ENCODE assay signal across 24 mouse cellular contexts in genomic region chr7:131551931-131552741, GRCm38 (mm10). TPM values are rescaled to one million over a fixed set of nuclear protein-coding genes. Genes with fewer than 3 reads are reported as not detected.
DNase-seq lines count a peak whose midpoint lies in the region; ATAC-seq and TF ChIP-seq lines count a peak whose summit lies in the region.
"Had no signal": no experiment of that assay in that cellular context is flagged by ENCODE, and none has a peak within 500 bp of the region (broad histone marks: within the 10 kb centered on the region; RNA-seq: fewer than 3 reads in every experiment).

No protein-coding gene starts in this region.

- DNase-seq in hindbrain, embryonic 14.5 days (ENCODE audit: low spot score) = no peak
- peak; percentile 10 to 23 for DNase-seq in B cell, adult 2 months
- peak; percentile 22 for DNase-seq in induced T-regulatory cell, adult 2 months (ENCODE audit: low read depth)
- no peak for DNase-seq in kidney, adult 8-10 months
- DNase-seq in cerebellum, adult 9-11 months = no peak
- no peak for DNase-seq in layer of hippocampus, postnatal 25 days (ENCODE audit: extremely low spot score in 1 of 2, low spot score in 1 of 2)
- DNase-seq: cerebellum, adult 11-12 months; gastrocnemius, postnatal 25 days; heart, postnatal 14 days; kidney, adult 11 months; lung, postnatal 10 days; thymus, postnatal 14 days had no signal

- no peaks in the 10 kb centered on the region for H3K9me3 ChIP-seq in hindbrain, embryonic 15.5 days
- H3K9me3 ChIP-seq in hindbrain, embryonic 14.5 days (ENCODE audit: control insufficient read depth, low read length) = no peaks in the 10 kb centered on the region
- no peaks in the 10 kb centered on the region for H3K9me3 ChIP-seq in E14TG2a.4 (ENCODE audit: low read length)
- H3K9me3 ChIP-seq: heart, embryonic 10.5 days; limb, embryonic 13.5 days; liver, embryonic 15.5 days; midbrain, embryonic 12.5 days; neural tube, embryonic 13.5 days had no signal

- H3K4me2 ChIP-seq in hindbrain, embryonic 15.5 days = peak overlapping the region; percentile 22; the same call in 1 of the 2 replicates
- no peak overlapping the region for H3K4me2 ChIP-seq in hindbrain, embryonic 14.5 days (replicated peaks)
- H3K4me2 ChIP-seq: limb, embryonic 13.5 days; liver, embryonic 15.5 days; midbrain, embryonic 12.5 days; neural tube, embryonic 13.5 days had no signal

- H3K36me3 ChIP-seq in hindbrain, embryonic 15.5 days = no peaks in the 10 kb centered on the region
- no peaks in the 10 kb centered on the region for H3K36me3 ChIP-seq in hindbrain, embryonic 14.5 days (replicated peaks; ENCODE audit: control insufficient read depth, insufficient read depth)
- H3K36me3 ChIP-seq in E14TG2a.4 (ENCODE audit: insufficient read depth, low read length) = no peaks in the 10 kb centered on the region
- H3K36me3 ChIP-seq: heart, embryonic 10.5 days; limb, embryonic 13.5 days; liver, embryonic 15.5 days; midbrain, embryonic 12.5 days; neural tube, embryonic 13.5 days had no signal

- H3K27ac ChIP-seq in hindbrain, embryonic 15.5 days (replicated peaks) = no peak overlapping the region
- no peak overlapping the region for H3K27ac ChIP-seq in hindbrain, embryonic 14.5 days
- H3K27ac ChIP-seq: heart, embryonic 10.5 days; limb, embryonic 13.5 days; liver, embryonic 15.5 days; midbrain, embryonic 12.5 days; neural tube, embryonic 13.5 days had no signal

- no peak overlapping the region for H3K4me3 ChIP-seq in hindbrain, embryonic 15.5 days
- no peak overlapping the region for H3K4me3 ChIP-seq in hindbrain, embryonic 14.5 days (replicated peaks; ENCODE audit: low read length)
- H3K4me3 ChIP-seq in E14TG2a.4 (replicated peaks; ENCODE audit: low read length) = peak overlapping the region; percentile 46
- H3K4me3 ChIP-seq: heart, embryonic 10.5 days; limb, embryonic 13.5 days; liver, embryonic 15.5 days; midbrain, embryonic 12.5 days; neural tube, embryonic 13.5 days had no signal

- peaks cover 86% of the 10 kb centered on the region for H3K27me3 ChIP-seq in hindbrain, embryonic 15.5 days
- peaks cover 96% of the 10 kb centered on the region for H3K27me3 ChIP-seq in hindbrain, embryonic 14.5 days (ENCODE audit: control insufficient read depth, insufficient read depth, low read length)
- peaks cover 98% of the 10 kb centered on the region for H3K27me3 ChIP-seq in E14TG2a.4 (ENCODE audit: insufficient read depth, low read length)

- ATAC-seq in hindbrain, embryonic 15.5 days (ENCODE audit: low FRiP score, low read depth) = no peak
- ATAC-seq in hindbrain, embryonic 14.5 days (ENCODE audit: low FRiP score) = no peak
- ATAC-seq: CD4-positive, CD25-positive, alpha-beta regulatory T cell, adult 4 months; Patski had no signal

- no peak overlapping the region for H3K9ac ChIP-seq in hindbrain, embryonic 15.5 days
- no peak overlapping the region for H3K9ac ChIP-seq in hindbrain, embryonic 14.5 days
- H3K9ac ChIP-seq: limb, embryonic 13.5 days; liver, embryonic 15.5 days; midbrain, embryonic 12.5 days; neural tube, embryonic 13.5 days had no signal

- H3K4me1 ChIP-seq in hindbrain, embryonic 15.5 days (replicated peaks) = peaks cover 17% of the 10 kb centered on the region
- H3K4me1 ChIP-seq in hindbrain, embryonic 14.5 days (replicated peaks; ENCODE audit: control insufficient read depth, insufficient read depth, low read length) = no peaks in the 10 kb centered on the region; the same call in 1 of the 2 replicates
- peaks cover 65% of the 10 kb centered on the region for H3K4me1 ChIP-seq in E14TG2a.4 (replicated peaks; ENCODE audit: low read depth, low read length)

- no peak for TF ChIP-seq CTCF in E14TG2a.4 (conservative IDR thresholded peaks at IDR 0.05; ENCODE audit: low read length)

- WGBS in hindbrain, embryonic 15.5 days = under 1% methylated on average over 42 of the region's 42 CpGs
- 2% methylated on average over 42 of the region's 42 CpGs for WGBS in hindbrain, embryonic 14.5 days

RNA-seq across cellular contexts. Expression of gene Hmx2, which starts 3.6 kb away (rescaled TPM):
- 1.3 and 1.4 TPM in 2 replicates for polyA plus RNA-seq in hindbrain, embryonic 15.5 days (2015; fragmentation: Nextera tagmentation; extraction: Ambion mirVana)
- 1.3 and 1.9 TPM in 2 replicates for polyA plus RNA-seq in hindbrain, embryonic 14.5 days (2014; fragmentation: Nextera tagmentation; extraction: Ambion mirVana)
- total RNA-seq in layer of hippocampus, postnatal 25 days (2021) = not detected
- total RNA-seq: adrenal gland, adult 18-20 months; gastrocnemius, postnatal 25 days; heart, postnatal 14 days; left cerebral cortex, adult 18-20 months had no signal
- polyA plus RNA-seq: CD4-positive, CD25-positive, alpha-beta regulatory T cell, adult 4 months; frontal cortex, adult 2 months; heart, embryonic 10.5 days; limb, embryonic 13.5 days; liver, embryonic 15.5 days had no signal

RNA-seq across cellular contexts. Expression of gene Bub3, which starts 7.9 kb away (rescaled TPM):
- polyA plus RNA-seq in hindbrain, embryonic 15.5 days (2015; fragmentation: Nextera tagmentation; extraction: Ambion mirVana) = 158 and 164 TPM in 2 replicates
- 157 and 158 TPM in 2 replicates for polyA plus RNA-seq in hindbrain, embryonic 14.5 days (2014; fragmentation: Nextera tagmentation; extraction: Ambion mirVana)
- 10 to 100 TPM; 56.3 to 57.6 TPM for total RNA-seq in layer of hippocampus, postnatal 25 days (2021)

RNA-seq across cellular contexts. Expression of gene Hmx3, which starts 9.5 kb away (rescaled TPM):
- 0.60 and 0.93 TPM in 2 replicates for polyA plus RNA-seq in hindbrain, embryonic 15.5 days (2015; fragmentation: Nextera tagmentation; extraction: Ambion mirVana)
- 1.5 and 1.8 TPM in 2 replicates for polyA plus RNA-seq in hindbrain, embryonic 14.5 days (2014; fragmentation: Nextera tagmentation; extraction: Ambion mirVana)
- not detected for total RNA-seq in layer of hippocampus, postnatal 25 days (2021)
- total RNA-seq: adrenal gland, adult 18-20 months; gastrocnemius, postnatal 25 days; heart, postnatal 14 days; left cerebral cortex, adult 18-20 months had no signal
- polyA plus RNA-seq: CD4-positive, CD25-positive, alpha-beta regulatory T cell, adult 4 months; frontal cortex, adult 2 months; limb, embryonic 13.5 days; liver, embryonic 15.5 days had no signal

Comparison
In these comparisons a context has a peak if more than half of its experiments do, and no peak if none do; other contexts are left out.
1. DNase-seq: peak in B cell, adult 2 months (2 of 2) and induced T-regulatory cell, adult 2 months (single experiment); none in hindbrain, embryonic 14.5 days (single experiment), kidney, adult 8-10 months (0 of 2), cerebellum, adult 9-11 months (single experiment) and layer of hippocampus, postnatal 25 days (0 of 2).